In the genomic region with DNA sequence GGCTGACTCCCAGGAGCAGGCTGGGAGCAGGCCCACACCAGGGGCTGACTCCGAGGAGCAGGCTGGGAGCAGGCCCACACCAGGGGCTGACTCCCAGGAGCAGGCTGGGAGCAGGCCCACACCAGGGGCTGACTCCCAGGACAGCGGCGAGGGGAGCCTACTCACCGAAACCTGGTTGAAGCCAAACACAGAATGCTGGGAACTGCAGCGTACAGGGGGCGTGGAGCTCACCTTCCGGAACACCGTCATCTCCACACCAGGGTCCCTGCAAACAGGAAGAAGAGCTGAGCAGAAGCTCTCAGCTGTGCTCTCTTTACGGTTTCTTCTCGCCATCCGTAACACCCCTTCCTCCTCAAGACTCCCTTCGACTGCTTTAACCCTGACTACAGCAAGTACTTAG, we compare ENCODE assay signal across 15 mouse cellular contexts. TPM values are rescaled to one million over a fixed set of nuclear protein-coding genes. Genes with fewer than 3 reads are reported as not detected.
A peak's percentile ranks its signal among the peaks of the same experiment; 100 is the strongest.
DNase-seq lines count a peak whose midpoint lies in the region; ATAC-seq and TF ChIP-seq lines count a peak whose summit lies in the region.
"Not testable (repeated sequence)": the region's sequence is repeated elsewhere in the genome, so short reads cannot be mapped to it uniquely, and the experiment has no call there.
"Had no signal": no experiment of that assay in that cellular context is flagged by ENCODE, and none has a peak within 500 bp of the region (broad histone marks: within the 10 kb centered on the region; RNA-seq: fewer than 3 reads in every experiment).

No protein-coding gene starts in this region.

- H3K4me2 ChIP-seq in embryonic facial prominence, embryonic 11.5 days (ENCODE audit: low read depth, low read length), result peak overlapping the region; percentile 71
- H3K4me2 ChIP-seq in forebrain, embryonic 14.5 days (ENCODE audit: low read length); heart, embryonic 16.5 days (ENCODE audit: low read depth, low read length): not testable (repeated sequence)
- peak overlapping the region; percentile 96 for H3K4me2 ChIP-seq in intestine, embryonic 15.5 days (replicated peaks)
- peak overlapping the region; percentile 99 for H3K4me2 ChIP-seq in limb, embryonic 13.5 days (replicated peaks)
- H3K4me2 ChIP-seq in lung, embryonic 14.5 days, result peak overlapping the region; percentile 97; the same call in 1 of the 2 replicates
- peak overlapping the region; percentile 100; the same call in 1 of the 2 replicates for H3K4me2 ChIP-seq in midbrain, postnatal 0 days (ENCODE audit: low read depth, low read length, poor library complexity, severe bottlenecking)

- H3K4me3 ChIP-seq in C2C12 (ENCODE audit: insufficient read depth, poor library complexity, severe bottlenecking); forebrain, embryonic 14.5 days (ENCODE audit: low read depth, low read length); heart, embryonic 16.5 days (ENCODE audit: low read length): not testable (repeated sequence)
- peak overlapping the region; percentile 71; the same call in 1 of the 2 replicates for H3K4me3 ChIP-seq in embryonic facial prominence, embryonic 11.5 days (ENCODE audit: low read depth, low read length)
- 0 out of 2 replicates have a peak overlapping the region, but pooled peaks have one; percentile 87 for H3K4me3 ChIP-seq in intestine, embryonic 15.5 days (replicated peaks)
- H3K4me3 ChIP-seq in limb, embryonic 13.5 days, result peak overlapping the region; percentile 72
- peak overlapping the region; percentile 92; the same call in 1 of the 2 replicates for H3K4me3 ChIP-seq in lung, embryonic 14.5 days (ENCODE audit: low read depth, low read length)
- H3K4me3 ChIP-seq in midbrain, postnatal 0 days (ENCODE audit: low read depth, low read length), result peak overlapping the region; percentile 92; the same call in 1 of the 2 replicates

- not testable (repeated sequence) for TF ChIP-seq CTCF in C2C12 (IDR thresholded peaks at IDR 0.05; ENCODE audit: control insufficient read depth, insufficient read depth, insufficient read length); lung, embryonic 14.5 days (IDR thresholded peaks at IDR 0.05; ENCODE audit: low read depth); midbrain, postnatal 0 days (IDR thresholded peaks at IDR 0.05)

- H3K4me1 ChIP-seq in embryonic facial prominence, embryonic 11.5 days (ENCODE audit: control insufficient read depth, insufficient read depth, low read length), result not testable (repeated sequence)
- peaks cover 19% of the 10 kb centered on the region for H3K4me1 ChIP-seq in forebrain, embryonic 14.5 days (ENCODE audit: control insufficient read depth, insufficient read depth, low read length)
- H3K4me1 ChIP-seq in heart, embryonic 16.5 days (ENCODE audit: control insufficient read depth, insufficient read depth, low read length), result peaks cover 17% of the 10 kb centered on the region
- H3K4me1 ChIP-seq in intestine, embryonic 15.5 days (replicated peaks), result peaks cover 31% of the 10 kb centered on the region
- H3K4me1 ChIP-seq in limb, embryonic 13.5 days, result peaks cover 31% of the 10 kb centered on the region
- peaks cover 16% of the 10 kb centered on the region; the same call in 1 of the 2 replicates for H3K4me1 ChIP-seq in lung, embryonic 14.5 days (ENCODE audit: insufficient read depth)
- peaks cover 16% of the 10 kb centered on the region for H3K4me1 ChIP-seq in midbrain, postnatal 0 days (ENCODE audit: insufficient read depth, low read length)

- not testable (repeated sequence) for H3K27me3 ChIP-seq in C2C12 (ENCODE audit: control insufficient read depth, insufficient read depth, insufficient read length); embryonic facial prominence, embryonic 11.5 days (ENCODE audit: control insufficient read depth, insufficient read depth, low read length); forebrain, embryonic 14.5 days (replicated peaks; ENCODE audit: control insufficient read depth, insufficient read depth, low read length); heart, embryonic 16.5 days (ENCODE audit: control insufficient read depth, insufficient read depth, low read length); intestine, embryonic 15.5 days (replicated peaks); limb, embryonic 13.5 days; lung, embryonic 14.5 days (ENCODE audit: insufficient read depth, low read length); midbrain, postnatal 0 days (ENCODE audit: insufficient read depth, low read length)

- H3K79me2 ChIP-seq in C2C12 (ENCODE audit: control insufficient read depth, insufficient read depth), result peaks cover 38% of the 10 kb centered on the region

- H3K27ac ChIP-seq in embryonic facial prominence, embryonic 11.5 days (replicated peaks; ENCODE audit: low read depth, low read length); forebrain, embryonic 14.5 days (ENCODE audit: low read depth, low read length); heart, embryonic 16.5 days (ENCODE audit: low read length); intestine, embryonic 15.5 days; limb, embryonic 13.5 days; lung, embryonic 14.5 days (ENCODE audit: low read depth); midbrain, postnatal 0 days (ENCODE audit: low read depth, low read length): not testable (repeated sequence)

- H3K36me3 ChIP-seq in C2C12 (ENCODE audit: control insufficient read depth, insufficient read depth), result peaks cover 38% of the 10 kb centered on the region
- H3K36me3 ChIP-seq in embryonic facial prominence, embryonic 11.5 days (replicated peaks; ENCODE audit: control insufficient read depth, insufficient read depth, low read depth, low read length), result not testable (repeated sequence)
- peaks cover 64% of the 10 kb centered on the region for H3K36me3 ChIP-seq in forebrain, embryonic 14.5 days (ENCODE audit: control insufficient read depth, insufficient read depth, low read length)
- peaks cover 38% of the 10 kb centered on the region for H3K36me3 ChIP-seq in heart, embryonic 16.5 days (ENCODE audit: control insufficient read depth, insufficient read depth)
- H3K36me3 ChIP-seq in intestine, embryonic 15.5 days, result peaks cover 40% of the 10 kb centered on the region
- peaks cover 60% of the 10 kb centered on the region for H3K36me3 ChIP-seq in limb, embryonic 13.5 days
- peaks cover 61% of the 10 kb centered on the region for H3K36me3 ChIP-seq in lung, embryonic 14.5 days (ENCODE audit: insufficient read depth)
- peaks cover 49% of the 10 kb centered on the region for H3K36me3 ChIP-seq in midbrain, postnatal 0 days (ENCODE audit: insufficient read depth, low read length)

- H3K79me3 ChIP-seq in C2C12 (ENCODE audit: low read depth), result peaks cover 29% of the 10 kb centered on the region

- not testable (repeated sequence) for H3K9me3 ChIP-seq in embryonic facial prominence, embryonic 11.5 days (replicated peaks; ENCODE audit: control insufficient read depth, low read length); forebrain, embryonic 14.5 days (replicated peaks; ENCODE audit: control insufficient read depth, low read length); heart, embryonic 16.5 days (replicated peaks; ENCODE audit: control insufficient read depth, low read length); intestine, embryonic 15.5 days; limb, embryonic 13.5 days; lung, embryonic 14.5 days (ENCODE audit: low read depth, low read length); midbrain, postnatal 0 days (ENCODE audit: low read length)

- 95% methylated on average over 11 of the region's 12 CpGs for WGBS in embryonic facial prominence, embryonic 11.5 days
- 94% methylated on average over 12 of the region's 12 CpGs for WGBS in forebrain, embryonic 14.5 days
- 92% methylated on average over 11 of the region's 12 CpGs for WGBS in heart, embryonic 16.5 days
- 93% methylated on average over 12 of the region's 12 CpGs for WGBS in intestine, embryonic 15.5 days
- 89% methylated on average over 12 of the region's 12 CpGs for WGBS in limb, embryonic 13.5 days
- WGBS in lung, embryonic 14.5 days, result 88% methylated on average over 12 of the region's 12 CpGs
- WGBS in midbrain, postnatal 0 days, result 98% methylated on average over 12 of the region's 12 CpGs

- peak overlapping the region; percentile 38 for H3ac ChIP-seq in C2C12 (ENCODE audit: control insufficient read depth, insufficient read length, low read depth)

- ATAC-seq in embryonic facial prominence, embryonic 11.5 days (replicated peaks; ENCODE audit: insufficient number of reproducible peaks, low FRiP score, low TSS enrichment, low read depth); forebrain, embryonic 14.5 days; heart, embryonic 16.5 days (replicated peaks; ENCODE audit: extremely low read depth, insufficient read depth, low FRiP score); intestine, embryonic 15.5 days; limb, embryonic 13.5 days (ENCODE audit: low FRiP score, low read depth); lung, embryonic 14.5 days (ENCODE audit: insufficient read depth); midbrain, postnatal 0 days (ENCODE audit: low FRiP score): not testable (repeated sequence)

- not testable (repeated sequence) for DNase-seq in embryonic facial prominence, embryonic 11.5 days (ENCODE audit: low spot score); forebrain, embryonic 14.5 days (ENCODE audit: low spot score); lung, embryonic 14.5 days; midbrain, postnatal 0 days (ENCODE audit: low spot score)

- not testable (repeated sequence) for H3K9ac ChIP-seq in embryonic facial prominence, embryonic 11.5 days (replicated peaks; ENCODE audit: low read length); midbrain, postnatal 0 days (replicated peaks; ENCODE audit: low read length, poor library complexity, severe bottlenecking)
- H3K9ac ChIP-seq in forebrain, embryonic 14.5 days (ENCODE audit: low read length), result 0 out of 2 replicates have a peak overlapping the region, but pooled peaks have one; percentile 14
- peak overlapping the region; percentile 8; the same call in 1 of the 2 replicates for H3K9ac ChIP-seq in heart, embryonic 16.5 days (ENCODE audit: low read length)
- H3K9ac ChIP-seq in intestine, embryonic 15.5 days, result 0 out of 2 replicates have a peak overlapping the region, but pooled peaks have one; percentile 85
- peak overlapping the region; percentile 91 for H3K9ac ChIP-seq in limb, embryonic 13.5 days
- H3K9ac ChIP-seq in lung, embryonic 14.5 days, result peak overlapping the region; percentile 84; the same call in 1 of the 2 replicates

RNA-seq across cellular contexts. Expression of a gene that starts 1.6 kb away (rescaled TPM):
- 24.2 TPM for polyA plus RNA-seq in C2C12 (2012; fragmentation: generic; extraction: Trizol)
- polyA plus RNA-seq in embryonic facial prominence, embryonic 11.5 days (2014; fragmentation: Nextera tagmentation; extraction: Ambion mirVana), result 13.1 and 14.6 TPM in 2 replicates
- polyA plus RNA-seq in forebrain, embryonic 14.5 days (2014; fragmentation: Nextera tagmentation; extraction: Ambion mirVana), result 9.2 and 11.8 TPM in 2 replicates
- 24.4 and 26.8 TPM in 2 replicates for polyA plus RNA-seq in heart, embryonic 16.5 days (2015; fragmentation: Nextera tagmentation; extraction: Ambion mirVana)
- polyA plus RNA-seq in intestine, embryonic 15.5 days (2015; fragmentation: Nextera tagmentation; extraction: Ambion mirVana), result 33.7 and 36.3 TPM in 2 replicates
- 18.2 and 18.5 TPM in 2 replicates for polyA plus RNA-seq in limb, embryonic 13.5 days (2015; fragmentation: Nextera tagmentation; extraction: Ambion mirVana)
- 36.6 TPM in 2 replicates for polyA plus RNA-seq in lung, embryonic 14.5 days (2014; fragmentation: Nextera tagmentation; extraction: Ambion mirVana)
- total RNA-seq in midbrain, postnatal 0 days (2014; rRNA removed), result 18.3 and 24.0 TPM in 2 replicates
- polyA plus RNA-seq in midbrain, postnatal 0 days (2015; fragmentation: Nextera tagmentation; extraction: Ambion mirVana), result 9.6 and 10.6 TPM in 2 replicates

RNA-seq across cellular contexts. Expression of a gene that starts 1.8 kb away (rescaled TPM):
- 28.0 TPM for polyA plus RNA-seq in C2C12 (2012; fragmentation: generic; extraction: Trizol)
- 17.5 and 22.0 TPM in 2 replicates for polyA plus RNA-seq in embryonic facial prominence, embryonic 11.5 days (2014; fragmentation: Nextera tagmentation; extraction: Ambion mirVana)
- polyA plus RNA-seq in forebrain, embryonic 14.5 days (2014; fragmentation: Nextera tagmentation; extraction: Ambion mirVana), result 20.9 and 24.6 TPM in 2 replicates
- 11.5 and 13.4 TPM in 2 replicates for polyA plus RNA-seq in heart, embryonic 16.5 days (2015; fragmentation: Nextera tagmentation; extraction: Ambion mirVana)
- 16.3 and 16.8 TPM in 2 replicates for polyA plus RNA-seq in intestine, embryonic 15.5 days (2015; fragmentation: Nextera tagmentation; extraction: Ambion mirVana)
- polyA plus RNA-seq in limb, embryonic 13.5 days (2015; fragmentation: Nextera tagmentation; extraction: Ambion mirVana), result 25.4 and 28.7 TPM in 2 replicates
- polyA plus RNA-seq in lung, embryonic 14.5 days (2014; fragmentation: Nextera tagmentation; extraction: Ambion mirVana), result 28.4 and 35.2 TPM in 2 replicates
- 95.5 and 103 TPM in 2 replicates for total RNA-seq in midbrain, postnatal 0 days (2014; rRNA removed)
- 18.4 and 19.1 TPM in 2 replicates for polyA plus RNA-seq in midbrain, postnatal 0 days (2015; fragmentation: Nextera tagmentation; extraction: Ambion mirVana)

RNA-seq across cellular contexts. Expression of a gene that starts 17.2 kb away (rescaled TPM):
- polyA plus RNA-seq in C2C12 (2012; fragmentation: generic; extraction: Trizol), result 0.19 TPM
- not detected in 2 replicates for polyA plus RNA-seq in embryonic facial prominence, embryonic 11.5 days (2014; fragmentation: Nextera tagmentation; extraction: Ambion mirVana)
- 0.17 TPM in 1 of 2 replicates, not detected in the other for polyA plus RNA-seq in forebrain, embryonic 14.5 days (2014; fragmentation: Nextera tagmentation; extraction: Ambion mirVana)
- 0.18 and 0.24 TPM in 2 replicates for polyA plus RNA-seq in heart, embryonic 16.5 days (2015; fragmentation: Nextera tagmentation; extraction: Ambion mirVana)
- 0.29 and 0.43 TPM in 2 replicates for polyA plus RNA-seq in intestine, embryonic 15.5 days (2015; fragmentation: Nextera tagmentation; extraction: Ambion mirVana)
- polyA plus RNA-seq in limb, embryonic 13.5 days (2015; fragmentation: Nextera tagmentation; extraction: Ambion mirVana), result 0.51 and 0.75 TPM in 2 replicates
- polyA plus RNA-seq in lung, embryonic 14.5 days (2014; fragmentation: Nextera tagmentation; extraction: Ambion mirVana), result 0.32 and 0.47 TPM in 2 replicates
- total RNA-seq in midbrain, postnatal 0 days (2014; rRNA removed), result not detected in 2 replicates
- 0.47 and 0.49 TPM in 2 replicates for polyA plus RNA-seq in midbrain, postnatal 0 days (2015; fragmentation: Nextera tagmentation; extraction: Ambion mirVana)
- total RNA-seq: adrenal gland, postnatal 4 days; forebrain, postnatal 0 days; gastrocnemius, adult 2 months; heart, adult 18-20 months; heart, postnatal 4 days; layer of hippocampus, postnatal 36 days; left cerebral cortex, postnatal 36 days had no signal

RNA-seq across cellular contexts. Expression of a gene that starts 23.4 kb away (rescaled TPM):
- 22.9 TPM for polyA plus RNA-seq in C2C12 (2012; fragmentation: generic; extraction: Trizol)
- polyA plus RNA-seq in embryonic facial prominence, embryonic 11.5 days (2014; fragmentation: Nextera tagmentation; extraction: Ambion mirVana), result 12.4 and 13.2 TPM in 2 replicates
- polyA plus RNA-seq in forebrain, embryonic 14.5 days (2014; fragmentation: Nextera tagmentation; extraction: Ambion mirVana), result 9.2 and 10.2 TPM in 2 replicates
- polyA plus RNA-seq in heart, embryonic 16.5 days (2015; fragmentation: Nextera tagmentation; extraction: Ambion mirVana), result 23.5 and 24.9 TPM in 2 replicates
- 21.5 and 23.8 TPM in 2 replicates for polyA plus RNA-seq in intestine, embryonic 15.5 days (2015; fragmentation: Nextera tagmentation; extraction: Ambion mirVana)
- polyA plus RNA-seq in limb, embryonic 13.5 days (2015; fragmentation: Nextera tagmentation; extraction: Ambion mirVana), result 25.2 and 27.8 TPM in 2 replicates
- polyA plus RNA-seq in lung, embryonic 14.5 days (2014; fragmentation: Nextera tagmentation; extraction: Ambion mirVana), result 40.4 and 49.3 TPM in 2 replicates
- 26.1 and 36.0 TPM in 2 replicates for total RNA-seq in midbrain, postnatal 0 days (2014; rRNA removed)
- polyA plus RNA-seq in midbrain, postnatal 0 days (2015; fragmentation: Nextera tagmentation; extraction: Ambion mirVana), result 18.1 and 19.9 TPM in 2 replicates

RNA-seq across cellular contexts. Expression of a gene that starts 39.2 kb away (rescaled TPM):
- polyA plus RNA-seq in C2C12 (2012; fragmentation: generic; extraction: Trizol), result 62.1 TPM
- polyA plus RNA-seq in embryonic facial prominence, embryonic 11.5 days (2014; fragmentation: Nextera tagmentation; extraction: Ambion mirVana), result 4.5 and 5.5 TPM in 2 replicates
- 7.0 and 10.1 TPM in 2 replicates for polyA plus RNA-seq in forebrain, embryonic 14.5 days (2014; fragmentation: Nextera tagmentation; extraction: Ambion mirVana)
- 92.3 and 97.5 TPM in 2 replicates for polyA plus RNA-seq in heart, embryonic 16.5 days (2015; fragmentation: Nextera tagmentation; extraction: Ambion mirVana)
- 38.6 and 40.1 TPM in 2 replicates for polyA plus RNA-seq in intestine, embryonic 15.5 days (2015; fragmentation: Nextera tagmentation; extraction: Ambion mirVana)
- polyA plus RNA-seq in limb, embryonic 13.5 days (2015; fragmentation: Nextera tagmentation; extraction: Ambion mirVana), result 20.4 and 21.2 TPM in 2 replicates
- 15.5 and 17.4 TPM in 2 replicates for polyA plus RNA-seq in lung, embryonic 14.5 days (2014; fragmentation: Nextera tagmentation; extraction: Ambion mirVana)
- total RNA-seq in midbrain, postnatal 0 days (2014; rRNA removed), result 25.6 and 26.3 TPM in 2 replicates
- polyA plus RNA-seq in midbrain, postnatal 0 days (2015; fragmentation: Nextera tagmentation; extraction: Ambion mirVana), result 65.2 and 65.4 TPM in 2 replicates
